Mouse (Mus musculus) intestine, embryonic 14.5 days (tissue): ENCODE measurements at regions not wholly inside any gene's neighbourhood (a gene's known extent, or its start where the extent isn't known, plus 50 kb on each side); places are given as distances from the start of the nearest gene placed in this dataset.

Experiments
- ATAC-seq: fragments of 200-750 bp; cut with Nextera tagmentation; replicated peaks from 2 replicates; pipeline ENCODE4 v1.8.0; 2017; ENCODE audit warnings: low read depth, moderate number of reproducible peaks, moderate TSS enrichment, moderate library complexity; ENCODE audit not compliant: low FRiP score, low TSS enrichment
- DNase-seq: peaks from one replicate; pipeline ENCODE4 v3.0.0-alpha.2; 2018; ENCODE audit warnings: low spot score
- H3K27ac ChIP-seq: fragments of 300-500 bp; sonication (generic); 2 replicates; pipeline ENCODE4 v1.5.1; 2014; ENCODE audit warnings: low read depth, mild to moderate bottlenecking, control low read depth
- H3K27me3 ChIP-seq: fragments of 300-500 bp; sonication (generic); replicated peaks from 2 replicates; pipeline ENCODE4 v1.6.1; 2014; ENCODE audit warnings: low read length, control low read depth; ENCODE audit not compliant: control insufficient read depth, insufficient read depth
- H3K36me3 ChIP-seq: fragments of 300-500 bp; sonication (generic); 2 replicates; pipeline ENCODE4 v1.6.1; 2014; ENCODE audit warnings: low read length, control low read depth; ENCODE audit not compliant: control insufficient read depth, insufficient read depth
- H3K4me1 ChIP-seq: fragments of 300-500 bp; sonication (generic); replicated peaks from 2 replicates; pipeline ENCODE4 v1.6.1; 2014; ENCODE audit warnings: low read length, control low read depth, mixed read lengths; ENCODE audit not compliant: control insufficient read depth, insufficient read depth
- H3K4me2 ChIP-seq: fragments of 300-500 bp; sonication (generic); 2 replicates; pipeline ENCODE4 v1.6.1; 2014; ENCODE audit warnings: low read length
- H3K4me3 ChIP-seq: fragments of 300-500 bp; sonication (generic); 2 replicates; pipeline ENCODE4 v1.5.1; 2014; ENCODE audit warnings: low read depth, low read length, control low read depth, mixed read lengths
- H3K9ac ChIP-seq: fragments of 300-500 bp; sonication (generic); 2 replicates; pipeline ENCODE4 v1.6.1; 2014; ENCODE audit warnings: mild to moderate bottlenecking, low read length
- H3K9me3 ChIP-seq: fragments of 300-500 bp; sonication (generic); 2 replicates; pipeline ENCODE4 v1.6.1; 2016; ENCODE audit warnings: low read length, control low read depth; ENCODE audit not compliant: control insufficient read depth
- WGBS: fragments of 180-500 bp; shearing (Covaris S2); extraction: QIAGEN DNeasy Blood & Tissue Kit; methylation state at CpG from one replicate; pipeline ENCODE4 v1.1.7; 2014; 5-methylcytosine and 5-hydroxymethylcytosine counted together

DNA sequence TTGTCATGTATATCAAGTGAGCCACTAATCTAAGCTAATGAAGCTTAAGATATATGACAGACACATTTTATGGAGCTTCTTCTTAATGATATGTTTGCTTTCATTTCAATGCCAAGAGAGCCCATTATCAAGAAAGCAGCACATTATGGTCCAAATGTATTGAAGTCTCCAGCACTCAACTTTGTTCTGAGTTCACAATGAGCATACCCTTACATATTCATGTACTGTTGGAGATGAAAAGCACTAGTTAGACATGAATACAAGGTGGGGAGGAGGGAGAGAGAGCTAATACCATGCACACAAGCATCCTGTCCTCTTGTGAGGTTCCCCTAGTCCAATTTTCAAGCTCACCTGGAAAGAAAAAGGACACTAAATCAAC is 241.3 kb downstream of the Car8 start:
- no peak overlapping the region for H3K9ac ChIP-seq

DNA sequence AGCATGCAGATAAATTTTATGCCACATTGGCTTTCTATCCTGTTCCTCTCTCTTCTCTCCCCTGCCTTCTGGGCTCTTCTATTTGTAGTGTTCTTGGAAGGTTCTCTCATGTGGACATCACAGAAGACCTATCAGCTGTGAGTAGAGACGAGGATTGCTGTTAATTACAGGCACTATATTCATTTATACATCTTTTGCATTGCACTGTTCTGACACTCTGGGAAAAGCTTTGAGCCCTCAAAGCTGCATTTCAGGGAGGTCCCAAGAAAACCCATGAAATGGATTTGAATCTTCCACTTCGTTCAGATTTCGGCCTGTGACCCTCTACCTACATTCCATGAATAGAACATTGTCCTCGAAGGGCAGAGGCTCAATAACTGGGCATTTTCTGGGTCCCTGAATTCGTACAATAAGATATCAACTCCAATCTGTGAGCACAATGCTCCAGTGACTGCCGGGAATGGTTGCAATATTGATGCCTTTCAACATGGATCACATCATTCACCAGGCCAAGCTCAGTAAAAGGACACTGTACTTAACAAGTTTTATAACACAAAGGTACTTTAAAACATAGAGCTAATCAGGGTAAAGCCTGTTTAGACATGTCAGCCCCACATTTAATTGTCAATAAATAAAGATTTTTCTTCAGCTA is 241.8 kb downstream of the Car8 start:
- H3K4me2 ChIP-seq, result no peak overlapping the region
- H3K4me3 ChIP-seq, result no peak overlapping the region
- H3K36me3 ChIP-seq, result no peaks in the 10 kb centered on the region
- no peak for ATAC-seq
- no peaks in the 10 kb centered on the region for H3K9me3 ChIP-seq
- no peak for DNase-seq
- no peaks in the 10 kb centered on the region for H3K4me1 ChIP-seq
- H3K27ac ChIP-seq, result no peak overlapping the region
- no peak overlapping the region for H3K9ac ChIP-seq
- H3K27me3 ChIP-seq, result no peaks in the 10 kb centered on the region
- WGBS, result 84% methylated on average over 6 of the region's 6 CpGs

More for the DNA sequence above, 241.3 kb downstream of the Car8 start:
- no peak overlapping the region for H3K4me2 ChIP-seq
- H3K27me3 ChIP-seq, result no peaks in the 10 kb centered on the region
- H3K4me3 ChIP-seq, result no peak overlapping the region
- ATAC-seq, result no peak
- no peaks in the 10 kb centered on the region for H3K36me3 ChIP-seq
- no peak overlapping the region for H3K27ac ChIP-seq
- no peaks in the 10 kb centered on the region for H3K4me1 ChIP-seq
- H3K9me3 ChIP-seq, result no peaks in the 10 kb centered on the region
- no peak for DNase-seq

DNA sequence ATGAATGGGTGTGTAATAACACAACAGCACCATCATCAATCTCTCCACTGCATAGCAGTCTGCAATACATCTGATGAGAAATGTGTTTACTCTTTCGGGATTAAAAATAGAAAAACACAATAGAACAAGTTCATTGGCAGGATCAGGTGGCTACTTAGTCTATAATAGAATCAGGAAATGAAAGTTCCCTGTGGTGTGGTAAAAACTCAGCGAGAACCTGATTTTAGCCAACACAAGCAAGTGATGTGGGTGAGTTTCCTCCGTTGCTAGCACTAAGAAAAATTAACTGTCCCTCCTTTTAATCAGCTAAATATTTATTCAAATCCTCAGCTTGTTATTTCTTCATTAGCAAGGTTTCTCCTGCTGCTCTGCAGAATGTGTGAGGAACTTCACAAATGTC is 245.9 kb downstream of the Car8 start:
- Histone ChIP-seq H3K4me1 (no peaks in the 10 kb centered on the region), H3K4me3 (no peak overlapping the region), H3K9me3 (no peaks in the 10 kb centered on the region), H3K4me2 (no peak overlapping the region), H3K36me3 (no peaks in the 10 kb centered on the region), H3K9ac (no peak overlapping the region), H3K27ac (no peak overlapping the region), H3K27me3 (no peaks in the 10 kb centered on the region)
- DNase-seq (no peak), ATAC-seq (no peak)
- 57% methylated on average over 3 of the region's 3 CpGs for WGBS

DNA sequence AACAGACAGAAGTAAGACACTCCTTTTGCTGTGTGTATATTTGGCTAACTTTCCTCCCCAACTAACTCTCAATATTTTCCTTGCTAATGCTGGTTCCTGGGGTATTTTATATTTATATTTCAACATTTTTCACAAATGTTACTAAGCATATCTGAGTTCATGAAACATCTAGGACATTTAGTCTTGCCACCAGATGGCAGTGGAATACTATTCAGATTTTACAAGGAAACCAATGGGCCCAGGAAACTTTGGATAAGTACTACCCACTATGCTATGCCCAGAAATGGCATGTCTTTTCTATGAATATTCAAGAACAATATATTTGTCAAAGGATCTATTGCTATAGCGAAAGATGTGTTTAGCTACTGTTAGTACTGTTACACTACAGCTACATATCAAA is 251.1 kb downstream of the Car8 start:
- 86% methylated on average over 1 of the region's 1 CpGs for WGBS
- no peaks in the 10 kb centered on the region for H3K27me3 ChIP-seq
- no peak overlapping the region for H3K4me3 ChIP-seq
- no peak overlapping the region for H3K27ac ChIP-seq
- H3K4me1 ChIP-seq, result no peaks in the 10 kb centered on the region
- H3K4me2 ChIP-seq, result no peak overlapping the region
- H3K36me3 ChIP-seq, result no peaks in the 10 kb centered on the region
- H3K9ac ChIP-seq, result no peak overlapping the region
- no peaks in the 10 kb centered on the region for H3K9me3 ChIP-seq
- ATAC-seq (no peak), DNase-seq (no peak)

DNA sequence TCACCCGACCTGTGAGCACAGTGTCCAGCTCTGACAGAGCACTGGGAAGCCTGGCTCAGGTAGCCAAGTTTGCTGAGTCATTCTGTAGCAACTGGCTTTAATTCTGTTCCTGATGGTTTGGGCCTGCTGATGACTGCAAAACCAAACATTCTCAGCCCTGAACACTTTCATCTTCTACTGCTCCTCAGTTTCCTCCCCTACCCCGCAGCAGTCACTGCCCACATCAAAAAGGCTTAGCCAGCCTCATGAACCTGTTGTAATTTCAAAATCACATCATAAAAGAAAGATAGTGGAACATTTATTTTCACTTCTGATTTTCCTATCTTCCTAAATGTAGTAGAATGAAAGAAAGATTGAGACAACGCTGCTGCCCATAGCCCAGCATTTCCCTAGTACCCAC is 251.5 kb downstream of the Car8 start:
- ATAC-seq (no peak), DNase-seq (no peak)
- Histone ChIP-seq H3K9me3 (no peaks in the 10 kb centered on the region), H3K4me2 (no peak overlapping the region), H3K27ac (no peak overlapping the region), H3K4me3 (no peak overlapping the region), H3K9ac (no peak overlapping the region), H3K4me1 (no peaks in the 10 kb centered on the region), H3K27me3 (no peaks in the 10 kb centered on the region), H3K36me3 (no peaks in the 10 kb centered on the region)
- WGBS, result 72% methylated on average over 3 of the region's 3 CpGs

DNA sequence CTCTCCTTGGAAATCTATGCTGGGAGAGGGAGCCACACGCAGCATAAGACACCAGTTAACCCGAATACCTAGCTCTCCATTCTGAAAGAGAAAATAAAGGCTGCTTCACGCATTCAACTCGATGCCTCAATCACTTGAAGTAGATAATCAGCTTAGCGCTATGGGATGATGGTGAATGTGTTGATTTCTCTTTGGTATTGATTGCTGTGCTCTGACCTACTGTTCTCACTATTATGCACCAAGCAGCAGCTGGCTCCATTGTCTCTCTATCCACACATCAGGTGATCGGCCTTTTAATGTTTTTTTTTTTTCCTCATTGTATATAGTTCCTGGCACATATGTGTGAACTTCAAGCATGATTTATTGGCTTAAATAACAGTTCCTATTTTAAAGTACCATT is 254.0 kb downstream of the Car8 start:
- DNase-seq (no peak), ATAC-seq (no peak)
- WGBS, result 87% methylated on average over 6 of the region's 6 CpGs
- Histone ChIP-seq H3K4me3 (no peak overlapping the region), H3K27ac (no peak overlapping the region), H3K4me1 (no peaks in the 10 kb centered on the region), H3K4me2 (no peak overlapping the region), H3K9me3 (no peaks in the 10 kb centered on the region), H3K27me3 (no peaks in the 10 kb centered on the region), H3K9ac (no peak overlapping the region), H3K36me3 (no peaks in the 10 kb centered on the region)

DNA sequence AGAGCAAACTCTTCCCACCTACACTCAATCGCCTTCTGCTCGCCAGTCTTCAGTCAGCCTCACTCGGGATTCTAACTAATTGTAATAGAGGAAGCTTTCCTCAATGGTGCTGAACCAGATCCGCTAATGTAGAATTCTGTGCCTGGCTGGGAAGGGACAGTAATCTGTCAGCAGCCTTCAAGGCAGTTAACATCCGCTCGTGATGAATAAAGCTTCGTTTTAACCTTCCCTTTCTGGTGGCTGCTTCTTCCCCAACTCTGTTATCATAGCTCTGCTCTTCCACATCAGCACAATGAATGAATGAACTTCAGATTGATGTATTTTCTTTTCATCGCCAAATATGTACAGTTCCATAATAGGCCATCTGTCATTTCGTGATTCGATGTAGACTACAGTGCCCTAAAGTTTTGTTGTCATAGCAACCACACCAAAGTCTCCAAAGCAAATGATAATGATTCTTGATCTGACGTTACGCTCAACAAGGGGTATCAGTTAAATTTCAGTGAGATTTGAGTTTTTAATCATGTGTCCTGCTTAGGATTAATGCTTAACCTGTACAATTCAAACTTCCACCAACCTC is 259.0 kb downstream of the Car8 start:
- WGBS, result 84% methylated on average over 12 of the region's 12 CpGs
- no peak for ATAC-seq

DNA sequence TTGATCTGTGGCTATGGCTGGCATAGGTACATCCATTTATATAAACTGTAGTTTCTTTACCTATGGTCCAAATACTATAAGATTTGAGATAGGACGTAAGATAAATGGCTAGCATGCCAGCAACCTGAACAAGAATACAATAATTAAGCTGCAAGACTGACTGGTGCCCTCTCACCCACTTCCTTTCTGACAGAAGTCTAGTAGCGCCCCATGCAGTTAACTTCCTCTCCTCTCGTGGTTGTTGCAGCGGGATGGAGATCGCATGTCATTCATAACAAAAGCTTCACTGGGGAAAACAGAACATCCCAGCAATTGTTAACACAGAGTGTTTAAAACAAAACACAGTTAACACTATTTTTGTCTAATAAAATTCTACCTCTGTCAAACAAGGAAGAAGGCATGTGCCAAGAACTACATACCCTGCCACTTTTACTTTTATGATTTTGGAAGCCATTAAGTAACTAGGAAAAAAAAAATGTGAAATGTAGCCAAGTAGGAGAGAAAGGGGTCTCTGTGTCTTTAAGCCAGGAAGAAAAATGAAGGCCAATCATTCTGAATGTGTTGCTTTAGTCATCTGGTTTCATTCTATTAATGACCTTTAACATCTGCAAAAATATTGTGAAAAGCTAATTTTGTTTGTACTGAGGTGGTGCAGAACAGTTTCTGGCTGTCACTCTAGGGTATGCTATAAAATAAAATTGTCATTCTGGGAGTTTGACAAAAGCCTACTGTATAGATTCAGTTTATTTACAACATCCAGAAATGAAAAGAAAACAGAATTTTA is 261.0 kb downstream of the Car8 start:
- Histone ChIP-seq H3K4me1 (no peaks in the 10 kb centered on the region), H3K9ac (no peak overlapping the region), H3K4me2 (no peak overlapping the region), H3K4me3 (no peak overlapping the region), H3K27me3 (no peaks in the 10 kb centered on the region), H3K9me3 (no peaks in the 10 kb centered on the region), H3K27ac (no peak overlapping the region), H3K36me3 (no peaks in the 10 kb centered on the region)
- DNase-seq, result no peak
- ATAC-seq, result no peak
- 70% methylated on average over 5 of the region's 5 CpGs for WGBS

More for the DNA sequence above, 259.0 kb downstream of the Car8 start:
- no peaks in the 10 kb centered on the region for H3K9me3 ChIP-seq
- H3K27me3 ChIP-seq, result no peaks in the 10 kb centered on the region
- H3K36me3 ChIP-seq, result no peaks in the 10 kb centered on the region
- no peak overlapping the region for H3K4me3 ChIP-seq
- no peak overlapping the region for H3K9ac ChIP-seq
- no peaks in the 10 kb centered on the region for H3K4me1 ChIP-seq
- DNase-seq, result no peak
- H3K27ac ChIP-seq, result no peak overlapping the region
- no peak overlapping the region for H3K4me2 ChIP-seq

DNA sequence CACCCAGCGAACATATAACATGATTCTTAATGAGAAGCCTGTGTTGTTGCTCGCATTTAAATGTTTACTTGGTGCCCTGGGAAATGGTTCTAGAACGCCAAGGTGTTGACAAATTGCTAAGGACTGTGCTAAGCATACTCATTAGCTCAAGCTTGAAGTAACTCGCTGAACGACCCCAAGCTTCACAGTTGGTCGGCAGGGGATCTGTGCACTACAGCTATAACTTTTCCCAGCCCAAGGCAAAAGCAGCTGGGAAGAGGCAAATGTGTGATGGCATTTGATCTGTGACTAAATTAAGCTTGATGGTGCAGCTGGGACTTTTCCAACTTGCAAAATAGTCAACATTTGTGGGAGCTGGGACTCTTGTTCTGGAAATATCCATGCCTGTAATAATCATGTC is 268.6 kb downstream of the Car8 start:
- Histone ChIP-seq H3K27ac (no peak overlapping the region), H3K27me3 (no peaks in the 10 kb centered on the region), H3K36me3 (no peaks in the 10 kb centered on the region), H3K9me3 (no peaks in the 10 kb centered on the region), H3K4me2 (no peak overlapping the region), H3K4me3 (no peak overlapping the region), H3K4me1 (no peaks in the 10 kb centered on the region), H3K9ac (no peak overlapping the region)
- ATAC-seq (no peak), DNase-seq (no peak)
- WGBS, result 52% methylated on average over 6 of the region's 6 CpGs
